Mouse (Mus musculus): ENCODE data around the gene Sstr3. TPM values are rescaled to one million over a fixed set of nuclear protein-coding genes. Genes with fewer than 3 reads are reported as not detected.
A peak's percentile ranks its signal among the peaks of the same experiment; 100 is the strongest.

Sstr3 gene
- polyA plus RNA-seq, 1 experiment from 2014 or later = 0.02 TPM

DNA sequence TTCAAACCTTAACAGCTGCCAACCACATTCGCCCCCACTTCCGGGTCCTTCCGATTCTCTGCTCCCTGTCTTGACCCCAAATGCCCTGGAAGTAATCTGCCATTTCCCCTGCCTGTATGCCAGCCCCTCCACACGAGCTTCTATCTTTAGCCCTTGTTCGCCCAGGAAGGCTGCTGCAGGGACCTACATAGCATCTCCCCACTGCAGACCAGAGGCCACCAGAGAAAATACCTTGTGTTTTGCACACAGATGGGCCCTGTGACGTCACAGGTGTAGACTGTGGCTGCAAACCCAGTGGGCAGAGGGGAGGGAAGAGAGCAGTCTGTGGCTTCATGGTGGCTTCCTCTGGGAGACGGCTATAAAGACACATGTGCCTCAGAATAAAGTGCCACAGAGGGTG lies 26.3 kb downstream of the Sstr3 start:
- Histone ChIP-seq H3K4me3 (no peak overlapping the region), H3K27me3 (ENCODE audit: low read depth, poor library complexity, severe bottlenecking) (no peaks in the 10 kb centered on the region), H3K9me3 (replicated peaks) (no peaks in the 10 kb centered on the region), H3K27ac (replicated peaks) (no peak overlapping the region), H3K36me3 (no peaks in the 10 kb centered on the region), H3K4me1 (peaks cover 11% of the 10 kb centered on the region)
- 80% methylated on average over 7 of the region's 7 CpGs for WGBS
- DNase-seq (ENCODE audit: low spot score) = no peak

DNA sequence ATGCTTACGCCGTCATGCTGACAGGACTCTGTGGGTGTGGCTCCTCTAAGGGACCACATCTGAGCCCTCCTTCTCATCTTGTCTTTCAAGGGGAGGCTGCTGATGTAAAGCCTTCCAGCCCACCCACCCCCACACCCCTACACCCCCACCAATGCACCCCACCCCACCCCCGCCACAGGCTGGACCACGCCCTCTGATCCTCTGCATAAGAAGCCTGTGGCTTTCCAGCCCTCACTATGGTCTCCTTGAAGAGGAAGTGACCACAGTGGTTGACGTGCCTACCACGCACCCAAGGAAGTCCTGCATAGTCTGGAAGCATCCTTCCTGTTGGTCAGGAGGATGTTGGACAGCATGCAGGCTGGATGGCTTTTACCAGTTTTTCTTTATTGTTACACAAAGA lies 28.7 kb downstream of the Sstr3 start:
- Histone ChIP-seq H3K27ac (replicated peaks) (no peak overlapping the region), H3K4me1 (peaks cover 7% of the 10 kb centered on the region; the same call in 1 of the 2 replicates)
- WGBS = 86% methylated on average over 6 of the region's 6 CpGs

DNA sequence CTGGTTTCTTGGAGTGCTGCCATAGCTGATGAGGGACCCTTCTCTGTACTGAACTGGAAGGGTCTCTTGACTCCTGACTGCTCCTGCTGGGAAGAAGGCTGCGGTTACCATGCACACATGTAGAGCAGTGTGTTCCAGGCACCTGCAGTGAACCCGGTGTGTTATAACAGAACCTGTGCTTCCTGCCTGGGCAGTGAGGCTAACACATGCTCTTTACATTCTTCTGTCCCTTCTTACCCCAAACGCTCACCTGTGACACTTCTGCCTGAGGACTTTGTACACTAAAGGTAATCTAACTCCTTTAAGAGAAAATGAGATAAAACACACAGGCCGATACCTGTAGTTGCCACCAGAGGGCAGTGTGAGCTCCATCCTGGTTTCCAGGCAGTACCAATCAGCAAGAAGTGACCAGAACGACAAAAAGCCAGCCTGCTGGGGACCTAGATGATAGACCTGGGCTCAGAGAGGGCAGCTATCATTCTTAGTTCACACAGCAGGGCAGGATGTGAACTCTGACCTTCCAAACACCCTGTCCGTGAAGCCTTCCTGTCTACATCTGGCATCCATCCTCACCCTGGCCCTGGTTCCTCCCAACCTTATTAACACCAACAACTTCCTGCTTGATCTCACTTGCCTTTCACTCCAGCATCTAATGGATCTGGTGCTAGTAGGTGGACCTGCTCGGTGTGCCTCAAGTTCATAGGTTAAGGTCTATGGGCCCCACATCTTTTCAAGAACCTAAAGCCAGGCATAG lies 29.9 kb downstream of the Sstr3 start:
- DNase-seq (ENCODE audit: low spot score) = peak; percentile 72
- peak overlapping the region; percentile 61 for H3K27ac ChIP-seq (replicated peaks)
- H3K4me3 ChIP-seq = no peak overlapping the region
- H3K9me3 ChIP-seq (replicated peaks) = no peaks in the 10 kb centered on the region
- peaks cover 14% of the 10 kb centered on the region for H3K4me1 ChIP-seq
- 35% methylated on average over 7 of the region's 7 CpGs for WGBS
- H3K27me3 ChIP-seq (ENCODE audit: low read depth, poor library complexity, severe bottlenecking) = no peaks in the 10 kb centered on the region
- no peaks in the 10 kb centered on the region for H3K36me3 ChIP-seq

More for the DNA sequence above, 28.7 kb downstream of the Sstr3 start:
- DNase-seq (ENCODE audit: low spot score) = no peak
- no peaks in the 10 kb centered on the region for H3K36me3 ChIP-seq
- no peaks in the 10 kb centered on the region for H3K9me3 ChIP-seq (replicated peaks)
- H3K27me3 ChIP-seq (ENCODE audit: low read depth, poor library complexity, severe bottlenecking) = no peaks in the 10 kb centered on the region
- no peak overlapping the region for H3K4me3 ChIP-seq

DNA sequence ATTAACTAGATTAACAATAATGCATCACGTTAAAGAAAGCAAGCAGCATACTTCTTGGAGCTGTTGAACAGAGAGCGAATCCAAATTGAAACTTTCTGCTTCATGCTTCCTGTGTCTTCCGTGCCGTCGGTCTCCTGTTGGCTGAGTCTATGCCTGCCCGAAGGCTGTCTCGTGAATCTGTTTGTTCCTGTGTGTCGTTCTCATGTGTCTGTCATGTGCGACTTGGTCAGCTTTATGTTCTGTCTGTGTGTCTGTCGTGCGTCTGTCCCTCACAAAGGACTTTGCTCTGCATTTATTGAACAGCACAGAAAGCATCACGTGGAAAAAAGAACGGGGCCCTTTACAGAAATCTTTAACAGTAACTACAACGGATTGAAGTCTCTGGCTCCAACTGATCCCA lies 31.5 kb downstream of the Sstr3 start:
- 91% methylated on average over 14 of the region's 14 CpGs for WGBS
- no peaks in the 10 kb centered on the region for H3K9me3 ChIP-seq (replicated peaks)
- no peak overlapping the region for H3K4me3 ChIP-seq
- no peak for DNase-seq (ENCODE audit: low spot score)
- H3K27me3 ChIP-seq (ENCODE audit: low read depth, poor library complexity, severe bottlenecking) = no peaks in the 10 kb centered on the region
- no peaks in the 10 kb centered on the region for H3K36me3 ChIP-seq
- peaks cover 15% of the 10 kb centered on the region for H3K4me1 ChIP-seq
- H3K27ac ChIP-seq (replicated peaks) = no peak overlapping the region

DNA sequence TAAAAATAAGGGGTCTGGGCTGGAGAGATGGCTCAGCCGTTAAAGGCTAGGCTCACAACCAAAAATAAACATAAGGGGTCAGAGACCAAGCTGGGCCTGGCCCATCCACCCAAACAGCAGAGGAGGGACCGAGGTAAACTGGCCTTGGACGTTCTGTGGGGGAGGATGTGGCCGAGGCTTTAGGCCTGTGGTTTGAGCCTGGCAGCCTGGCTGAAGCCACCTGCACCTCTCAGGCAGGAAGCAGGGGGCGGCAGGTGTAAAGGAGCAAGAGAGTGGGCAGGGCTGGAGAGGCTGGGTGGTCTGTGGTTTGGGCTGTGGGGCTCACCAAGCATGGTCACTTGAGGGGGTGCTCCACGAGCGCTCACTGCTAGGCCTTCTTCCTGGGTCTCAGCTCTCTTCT lies 32.5 kb downstream of the Sstr3 start:
- no peak for DNase-seq (ENCODE audit: low spot score)
- 84% methylated on average over 7 of the region's 7 CpGs for WGBS
- H3K27me3 ChIP-seq (ENCODE audit: low read depth, poor library complexity, severe bottlenecking) = no peaks in the 10 kb centered on the region
- no peaks in the 10 kb centered on the region for H3K36me3 ChIP-seq
- no peak overlapping the region for H3K4me3 ChIP-seq
- H3K9me3 ChIP-seq (replicated peaks) = no peaks in the 10 kb centered on the region
- H3K27ac ChIP-seq (replicated peaks) = no peak overlapping the region
- H3K4me1 ChIP-seq = peaks cover 15% of the 10 kb centered on the region

DNA sequence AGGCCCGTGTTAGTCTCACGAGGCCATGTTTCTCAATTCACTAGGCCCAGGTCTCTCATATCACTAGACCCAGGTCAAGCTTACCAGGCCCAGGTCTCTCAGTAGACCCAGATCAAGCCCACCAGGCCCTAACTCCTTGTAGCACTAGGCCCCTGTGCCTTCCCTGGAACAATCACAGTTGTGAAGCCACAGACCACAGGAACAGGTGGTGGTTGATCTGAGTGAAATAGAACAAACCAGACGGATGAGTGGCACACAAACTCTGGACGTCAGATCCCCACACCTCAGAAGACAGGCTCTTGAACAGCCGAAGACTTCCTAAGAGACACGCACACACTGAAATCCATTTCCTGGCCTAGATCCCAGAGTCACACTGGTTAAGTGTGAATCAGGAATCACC lies 33.7 kb downstream of the Sstr3 start:
- no peaks in the 10 kb centered on the region for H3K36me3 ChIP-seq
- WGBS = 93% methylated on average over 6 of the region's 6 CpGs
- H3K9me3 ChIP-seq (replicated peaks) = no peaks in the 10 kb centered on the region
- H3K27ac ChIP-seq (replicated peaks) = peak overlapping the region; percentile 84; the same call in 1 of the 2 replicates
- H3K4me1 ChIP-seq = peaks cover 15% of the 10 kb centered on the region
- no peak overlapping the region for H3K4me3 ChIP-seq
- DNase-seq (ENCODE audit: low spot score) = no peak
- H3K27me3 ChIP-seq (ENCODE audit: low read depth, poor library complexity, severe bottlenecking) = no peaks in the 10 kb centered on the region

DNA sequence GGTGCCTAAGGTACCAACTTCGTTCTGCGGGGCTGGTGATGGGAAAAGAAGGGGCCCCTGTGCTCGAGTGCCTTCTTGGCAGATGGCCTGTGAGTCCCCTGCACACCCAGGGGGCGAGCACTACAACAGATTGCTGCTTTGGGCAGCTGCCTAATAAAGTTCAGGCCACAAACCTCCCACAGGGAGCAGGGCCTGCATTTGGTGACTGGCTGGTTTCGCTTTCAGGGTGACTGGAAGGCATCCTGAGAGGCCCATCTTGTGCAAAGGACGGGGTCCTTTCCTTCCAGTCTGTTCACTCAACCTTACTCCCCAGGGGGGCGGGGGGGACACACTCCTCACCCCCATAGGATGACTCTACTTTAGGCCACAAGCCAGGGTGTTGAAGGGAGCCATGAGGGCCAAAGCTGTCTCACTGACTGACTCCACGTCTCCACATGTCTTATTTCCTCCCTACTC lies 34.3 kb downstream of the Sstr3 start:
- H3K9me3 ChIP-seq (replicated peaks) = 0 out of 2 replicates have a peak, but pooled peaks cover under 1% of the 10 kb centered on the region
- DNase-seq (ENCODE audit: low spot score) = no peak
- no peaks in the 10 kb centered on the region for H3K36me3 ChIP-seq
- no peaks in the 10 kb centered on the region for H3K27me3 ChIP-seq (ENCODE audit: low read depth, poor library complexity, severe bottlenecking)
- H3K27ac ChIP-seq (replicated peaks) = peak overlapping the region; percentile 84
- 70% methylated on average over 8 of the region's 8 CpGs for WGBS
- H3K4me3 ChIP-seq = peak overlapping the region; percentile 26
- peaks cover 15% of the 10 kb centered on the region for H3K4me1 ChIP-seq

DNA sequence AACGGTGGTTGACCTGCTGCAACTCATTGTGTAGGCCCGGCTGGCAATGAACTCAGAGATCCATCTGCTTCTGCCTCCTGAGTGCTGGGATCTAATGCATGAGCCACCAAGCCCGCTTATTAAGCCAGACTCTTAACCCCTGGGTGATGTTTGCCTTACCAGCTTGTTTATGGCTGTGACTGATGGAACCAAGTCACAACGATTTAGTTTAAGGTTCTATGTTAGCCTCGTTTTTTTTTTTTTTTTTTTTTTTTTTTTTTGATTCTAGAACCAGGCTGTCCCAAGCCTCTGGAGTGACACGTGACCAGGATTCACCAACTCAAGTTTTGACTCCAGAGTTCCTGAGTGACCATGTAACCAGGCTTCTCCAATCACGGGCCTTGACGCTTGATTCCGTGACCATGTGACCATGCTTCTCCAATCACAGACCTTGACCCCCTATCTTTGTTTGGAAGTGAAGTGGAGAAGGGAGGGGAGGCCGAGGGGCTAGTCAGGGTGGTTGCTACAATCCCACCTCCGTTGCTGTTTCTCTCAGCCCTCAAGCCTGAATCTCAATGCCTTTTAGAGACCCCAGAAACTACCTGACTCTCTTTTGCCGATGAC lies 35.1 kb downstream of the Sstr3 start:
- Histone ChIP-seq H3K27ac (replicated peaks) (peak overlapping the region; percentile 84), H3K4me3 (peak overlapping the region; percentile 26), H3K27me3 (ENCODE audit: low read depth, poor library complexity, severe bottlenecking) (no peaks in the 10 kb centered on the region), H3K36me3 (no peaks in the 10 kb centered on the region), H3K9me3 (replicated peaks) (peaks cover 6% of the 10 kb centered on the region; the same call in 1 of the 2 replicates), H3K4me1 (peaks cover 10% of the 10 kb centered on the region)
- WGBS = 44% methylated on average over 12 of the region's 12 CpGs
- peak; percentile 59 for DNase-seq (ENCODE audit: low spot score)

DNA sequence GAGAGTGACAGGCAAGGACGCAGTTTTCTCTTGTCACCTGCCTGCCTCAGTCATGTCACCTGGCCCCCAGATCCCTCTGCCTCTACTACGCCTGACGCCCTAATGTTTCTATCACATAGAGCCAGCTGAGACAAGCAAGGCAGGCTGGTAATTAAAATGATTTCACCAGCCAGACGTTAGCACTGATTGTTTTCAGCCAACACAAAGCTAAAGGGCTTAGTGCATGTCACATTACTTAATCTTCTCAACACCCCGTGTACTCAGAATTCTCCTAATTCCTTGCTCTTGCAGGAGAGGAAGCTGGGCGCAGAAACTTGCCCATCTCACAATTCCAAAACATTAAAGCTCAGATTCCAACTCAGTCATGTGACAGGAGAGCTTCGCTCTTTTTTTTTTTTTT lies 36.0 kb downstream of the Sstr3 start:
- DNase-seq (ENCODE audit: low spot score) = no peak
- WGBS = 74% methylated on average over 7 of the region's 7 CpGs

DNA sequence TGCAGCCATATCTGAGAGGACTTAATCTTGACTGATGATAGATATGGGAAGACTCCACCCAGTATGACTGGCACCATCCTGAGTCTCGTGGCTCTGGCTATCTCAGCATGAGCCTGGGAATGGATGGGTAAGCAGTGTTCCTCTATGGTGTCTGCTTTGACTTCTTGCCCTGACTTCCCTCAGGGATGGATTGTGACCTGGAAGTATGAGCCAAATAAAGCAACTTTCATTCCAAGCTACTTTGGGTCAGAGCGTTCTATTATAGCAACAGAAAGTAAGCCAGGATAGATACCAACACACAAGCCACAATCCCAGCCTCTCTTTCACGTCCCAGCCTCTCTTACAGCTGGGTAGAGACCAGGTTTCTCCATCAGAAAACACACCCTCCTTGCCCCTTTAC lies 38.9 kb downstream of the Sstr3 start:
- Histone ChIP-seq H3K27ac (replicated peaks) (no peak overlapping the region), H3K27me3 (ENCODE audit: low read depth, poor library complexity, severe bottlenecking) (no peaks in the 10 kb centered on the region), H3K9me3 (replicated peaks) (peaks cover 6% of the 10 kb centered on the region; the same call in 1 of the 2 replicates), H3K4me3 (no peak overlapping the region), H3K36me3 (no peaks in the 10 kb centered on the region), H3K4me1 (peaks cover 10% of the 10 kb centered on the region)
- DNase-seq (ENCODE audit: low spot score) = no peak
- WGBS = 89% methylated on average over 3 of the region's 3 CpGs

More for the DNA sequence above, 36.0 kb downstream of the Sstr3 start:
- Histone ChIP-seq H3K9me3 (replicated peaks) (peaks cover 6% of the 10 kb centered on the region; the same call in 1 of the 2 replicates), H3K27me3 (ENCODE audit: low read depth, poor library complexity, severe bottlenecking) (no peaks in the 10 kb centered on the region), H3K4me3 (no peak overlapping the region), H3K36me3 (no peaks in the 10 kb centered on the region), H3K4me1 (peaks cover 10% of the 10 kb centered on the region), H3K27ac (replicated peaks) (no peak overlapping the region)

DNA sequence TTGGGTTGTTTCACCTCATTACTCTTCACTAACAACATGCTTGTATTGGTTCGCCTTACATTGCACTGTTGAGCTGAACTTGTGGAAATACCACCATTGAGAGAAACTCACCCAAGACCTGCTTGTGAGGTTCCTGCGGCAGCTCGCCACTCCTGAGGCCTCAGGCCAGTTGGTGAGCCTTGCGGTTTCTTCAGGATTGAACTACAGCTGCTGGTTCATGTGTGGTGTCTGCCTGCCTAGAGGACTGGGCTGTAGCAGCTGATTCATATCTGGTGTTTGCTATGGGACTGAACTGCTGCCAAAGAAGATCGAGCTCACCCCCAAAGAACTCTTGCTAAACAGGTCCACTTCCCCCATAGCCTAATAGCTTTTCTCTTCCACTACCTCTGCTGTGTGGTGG lies 39.7 kb downstream of the Sstr3 start:
- no peak overlapping the region for H3K27ac ChIP-seq (replicated peaks)
- no peak for DNase-seq (ENCODE audit: low spot score)
- no peaks in the 10 kb centered on the region for H3K27me3 ChIP-seq (ENCODE audit: low read depth, poor library complexity, severe bottlenecking)
- peaks cover 6% of the 10 kb centered on the region; the same call in 1 of the 2 replicates for H3K9me3 ChIP-seq (replicated peaks)
- no peaks in the 10 kb centered on the region for H3K36me3 ChIP-seq
- H3K4me3 ChIP-seq = no peak overlapping the region
- H3K4me1 ChIP-seq = peaks cover 4% of the 10 kb centered on the region
- 94% methylated on average over 5 of the region's 5 CpGs for WGBS

DNA sequence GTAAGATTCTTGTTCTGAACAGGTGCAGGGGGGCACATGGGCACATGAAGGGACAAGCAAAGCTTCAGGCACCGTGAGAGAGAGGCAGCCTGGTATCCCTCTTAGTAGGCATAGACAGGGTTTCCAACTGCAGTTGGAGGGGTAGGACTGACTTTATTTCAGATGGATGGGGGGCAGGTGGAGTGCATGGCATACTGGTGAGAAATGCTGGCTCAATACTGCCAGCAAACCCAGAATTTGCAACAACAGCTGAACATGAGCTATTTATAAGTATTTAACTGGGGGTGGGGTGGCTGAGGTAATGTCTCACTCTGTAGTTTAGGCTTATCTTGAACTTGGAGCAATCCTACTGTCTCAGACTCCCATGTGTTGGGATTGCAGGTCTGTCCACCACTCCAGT lies 40.5 kb downstream of the Sstr3 start:
- H3K4me3 ChIP-seq = no peak overlapping the region
- H3K4me1 ChIP-seq = no peaks in the 10 kb centered on the region
- WGBS = 76% methylated on average over 1 of the region's 1 CpGs
- H3K27ac ChIP-seq (replicated peaks) = no peak overlapping the region
- H3K9me3 ChIP-seq (replicated peaks) = peaks cover 6% of the 10 kb centered on the region; the same call in 1 of the 2 replicates
- no peak for DNase-seq (ENCODE audit: low spot score)
- H3K27me3 ChIP-seq (ENCODE audit: low read depth, poor library complexity, severe bottlenecking) = no peaks in the 10 kb centered on the region
- H3K36me3 ChIP-seq = no peaks in the 10 kb centered on the region
